Mouse (Mus musculus) heart, embryonic 15.5 days (tissue): Measurements from ENCODE around the gene Capn2. TPM values are rescaled to one million over a fixed set of nuclear protein-coding genes. Genes with fewer than 3 reads are reported as not detected.

Experiments
- ATAC-seq: fragments of 200-750 bp; cut with Nextera tagmentation; replicated peaks from 2 replicates; pipeline ENCODE4 v1.8.0; 2017; ENCODE audit warnings: low read depth, moderate TSS enrichment; ENCODE audit not compliant: insufficient number of reproducible peaks, insufficient read depth, low FRiP score
- H3K27ac ChIP-seq: fragments of 300-500 bp; sonication (generic); 2 replicates; pipeline ENCODE4 v1.5.1; 2015; ENCODE audit warnings: mild to moderate bottlenecking, inconsistent platforms
- H3K27me3 ChIP-seq: fragments of 300-500 bp; sonication (generic); 2 replicates; pipeline ENCODE4 v1.6.1; 2015; ENCODE audit warnings: inconsistent platforms
- H3K36me3 ChIP-seq: fragments of 300-500 bp; sonication (generic); 2 replicates; pipeline ENCODE4 v1.6.1; 2015; ENCODE audit warnings: mild to moderate bottlenecking, inconsistent platforms
- H3K4me1 ChIP-seq: fragments of 300-500 bp; sonication (generic); replicated peaks from 2 replicates; pipeline ENCODE4 v1.6.1; 2015; ENCODE audit warnings: inconsistent platforms
- H3K4me2 ChIP-seq: fragments of 300-500 bp; sonication (generic); 2 replicates; pipeline ENCODE4 v1.6.1; 2015; ENCODE audit warnings: inconsistent platforms, mild to moderate bottlenecking, moderate library complexity
- H3K4me3 ChIP-seq: fragments of 300-500 bp; sonication (generic); 2 replicates; pipeline ENCODE4 v1.5.1; 2015; ENCODE audit warnings: mild to moderate bottlenecking, inconsistent platforms
- H3K9ac ChIP-seq: fragments of 300-500 bp; sonication (generic); 2 replicates; pipeline ENCODE4 v1.6.1; 2015; ENCODE audit warnings: mild to moderate bottlenecking, inconsistent platforms
- H3K9me3 ChIP-seq: fragments of 300-500 bp; sonication (generic); replicated peaks from 2 replicates; pipeline ENCODE4 v1.6.1; 2016; ENCODE audit warnings: inconsistent platforms
- WGBS: fragments of 180-500 bp; shearing (Covaris S2); methylation state at CpG from one replicate; pipeline ENCODE4 v1.1.7; 2015; ENCODE audit warnings: mixed read lengths; 5-methylcytosine and 5-hydroxymethylcytosine counted together
- polyA plus RNA-seq: library from polyadenylated mRNA; unstranded; fragments of >200 nt; fragmentation: Nextera tagmentation; extraction: Ambion mirVana; gene quantifications from 2 replicates; pipeline ENCODE4 v1.2.1, GENCODE M21; 2015

Capn2 gene
- polyA plus RNA-seq, 1 experiment from 2014 or later = 84.9 TPM

GRCm38 (mm10) chr1:182550761-182551160 lies 33.4 kb upstream of the Capn2 start:
- no peak overlapping the region for H3K4me2 ChIP-seq
- no peak overlapping the region for H3K27ac ChIP-seq
- ATAC-seq = no peak
- H3K9ac ChIP-seq = no peak overlapping the region
- H3K9me3 ChIP-seq = no peaks in the 10 kb centered on the region
- 73% methylated on average over 8 of the region's 8 CpGs for WGBS
- no peak overlapping the region for H3K4me3 ChIP-seq
- H3K4me1 ChIP-seq = no peaks in the 10 kb centered on the region
- no peaks in the 10 kb centered on the region for H3K36me3 ChIP-seq
- no peaks in the 10 kb centered on the region for H3K27me3 ChIP-seq

GRCm38 (mm10) chr1:182543906-182544305 lies 26.5 kb upstream of the Capn2 start:
- H3K9me3 ChIP-seq = no peaks in the 10 kb centered on the region
- no peak overlapping the region for H3K4me2 ChIP-seq
- 63% methylated on average over 1 of the region's 1 CpGs for WGBS
- no peak overlapping the region for H3K9ac ChIP-seq
- H3K4me1 ChIP-seq = peaks cover 3% of the 10 kb centered on the region
- no peak overlapping the region for H3K27ac ChIP-seq
- H3K4me3 ChIP-seq = no peak overlapping the region
- H3K36me3 ChIP-seq = no peaks in the 10 kb centered on the region
- H3K27me3 ChIP-seq = no peaks in the 10 kb centered on the region
- no peak for ATAC-seq

GRCm38 (mm10) chr1:182543136-182543535 lies 25.7 kb upstream of the Capn2 start:
- no peak overlapping the region for H3K4me2 ChIP-seq
- no peaks in the 10 kb centered on the region for H3K27me3 ChIP-seq
- no peak for ATAC-seq
- no peaks in the 10 kb centered on the region for H3K9me3 ChIP-seq
- no peaks in the 10 kb centered on the region for H3K36me3 ChIP-seq
- peaks cover 4% of the 10 kb centered on the region for H3K4me1 ChIP-seq
- WGBS = 70% methylated on average over 8 of the region's 8 CpGs
- H3K9ac ChIP-seq = no peak overlapping the region
- no peak overlapping the region for H3K27ac ChIP-seq
- no peak overlapping the region for H3K4me3 ChIP-seq

GRCm38 (mm10) chr1:182542110-182542509 lies 24.7 kb upstream of the Capn2 start:
- Histone ChIP-seq H3K27me3 (no peaks in the 10 kb centered on the region), H3K4me3 (no peak overlapping the region), H3K36me3 (no peaks in the 10 kb centered on the region), H3K9me3 (no peaks in the 10 kb centered on the region), H3K4me2 (no peak overlapping the region), H3K4me1 (peaks cover 4% of the 10 kb centered on the region), H3K27ac (no peak overlapping the region), H3K9ac (no peak overlapping the region)
- WGBS = 62% methylated on average over 5 of the region's 5 CpGs
- no peak for ATAC-seq

- peak overlapping the region; percentile 54 for H3K9ac ChIP-seq
- no peaks in the 10 kb centered on the region for H3K36me3 ChIP-seq
- WGBS = 19% methylated on average over 9 of the region's 9 CpGs
- peak overlapping the region; percentile 67 for H3K4me2 ChIP-seq
- ATAC-seq = peak; percentile 55
- peak overlapping the region; percentile 46; the same call in 1 of the 2 replicates for H3K27ac ChIP-seq
- H3K27me3 ChIP-seq = no peaks in the 10 kb centered on the region
- H3K9me3 ChIP-seq = no peaks in the 10 kb centered on the region
- H3K4me1 ChIP-seq = peaks cover 4% of the 10 kb centered on the region
- H3K4me3 ChIP-seq = peak overlapping the region; percentile 44
Measured at GRCm38 (mm10) chr1:182539023-182539940, 21.9 kb upstream of the Capn2 start.

GRCm38 (mm10) chr1:182535080-182535481 lies 17.7 kb upstream of the Capn2 start:
- H3K4me1 ChIP-seq = peaks cover 4% of the 10 kb centered on the region
- no peaks in the 10 kb centered on the region for H3K27me3 ChIP-seq
- no peak overlapping the region for H3K27ac ChIP-seq
- H3K4me3 ChIP-seq = no peak overlapping the region
- no peak overlapping the region for H3K9ac ChIP-seq
- WGBS = 64% methylated on average over 3 of the region's 3 CpGs
- H3K9me3 ChIP-seq = no peaks in the 10 kb centered on the region
- no peaks in the 10 kb centered on the region for H3K36me3 ChIP-seq
- no peak for ATAC-seq
- no peak overlapping the region for H3K4me2 ChIP-seq

- H3K27me3 ChIP-seq = no peaks in the 10 kb centered on the region
- ATAC-seq = no peak
- WGBS = 54% methylated on average over 3 of the region's 3 CpGs
- H3K36me3 ChIP-seq = no peaks in the 10 kb centered on the region
- peaks cover 2% of the 10 kb centered on the region for H3K4me1 ChIP-seq
- no peak overlapping the region for H3K4me3 ChIP-seq
- H3K9me3 ChIP-seq = no peaks in the 10 kb centered on the region
- H3K4me2 ChIP-seq = no peak overlapping the region
- no peak overlapping the region for H3K27ac ChIP-seq
- H3K9ac ChIP-seq = no peak overlapping the region
Measured at GRCm38 (mm10) chr1:182533583-182533982, 16.2 kb upstream of the Capn2 start.

GRCm38 (mm10) chr1:182527921-182528858 lies 10.8 kb upstream of the Capn2 start:
- WGBS = 19% methylated on average over 19 of the region's 19 CpGs
- Histone ChIP-seq H3K36me3 (no peaks in the 10 kb centered on the region), H3K4me3 (peak overlapping the region; percentile 4; the same call in 1 of the 2 replicates), H3K9me3 (no peaks in the 10 kb centered on the region), H3K27me3 (no peaks in the 10 kb centered on the region), H3K4me2 (peak overlapping the region; percentile 29; the same call in 1 of the 2 replicates), H3K27ac (no peak overlapping the region), H3K9ac (0 out of 2 replicates have a peak overlapping the region, but pooled peaks have one; percentile 38), H3K4me1 (peaks cover 17% of the 10 kb centered on the region)
- ATAC-seq = peak; percentile 64; the same call in 1 of the 2 replicates

GRCm38 (mm10) chr1:182527261-182527766 lies 9.9 kb upstream of the Capn2 start:
- no peaks in the 10 kb centered on the region for H3K9me3 ChIP-seq
- peak overlapping the region; percentile 29; the same call in 1 of the 2 replicates for H3K4me2 ChIP-seq
- no peak overlapping the region for H3K27ac ChIP-seq
- WGBS = 61% methylated on average over 13 of the region's 13 CpGs
- H3K4me3 ChIP-seq = 0 out of 2 replicates have a peak overlapping the region, but pooled peaks have one; percentile 4
- ATAC-seq = no peak
- H3K36me3 ChIP-seq = no peaks in the 10 kb centered on the region
- H3K4me1 ChIP-seq = peaks cover 17% of the 10 kb centered on the region
- H3K9ac ChIP-seq = 0 out of 2 replicates have a peak overlapping the region, but pooled peaks have one; percentile 38
- H3K27me3 ChIP-seq = no peaks in the 10 kb centered on the region

- no peaks in the 10 kb centered on the region for H3K27me3 ChIP-seq
- no peak overlapping the region for H3K4me2 ChIP-seq
- ATAC-seq = no peak
- H3K27ac ChIP-seq = no peak overlapping the region
- no peaks in the 10 kb centered on the region for H3K36me3 ChIP-seq
- no peak overlapping the region for H3K9ac ChIP-seq
- no peak overlapping the region for H3K4me3 ChIP-seq
- WGBS = 92% methylated on average over 3 of the region's 3 CpGs
- H3K4me1 ChIP-seq = peaks cover 30% of the 10 kb centered on the region
- no peaks in the 10 kb centered on the region for H3K9me3 ChIP-seq
Measured at GRCm38 (mm10) chr1:182525601-182526000, 8.2 kb upstream of the Capn2 start.

GRCm38 (mm10) chr1:182523692-182524091 lies 6.3 kb upstream of the Capn2 start:
- Histone ChIP-seq H3K36me3 (no peaks in the 10 kb centered on the region), H3K9me3 (no peaks in the 10 kb centered on the region), H3K4me2 (no peak overlapping the region), H3K4me3 (no peak overlapping the region), H3K27me3 (no peaks in the 10 kb centered on the region), H3K27ac (no peak overlapping the region), H3K9ac (no peak overlapping the region), H3K4me1 (peaks cover 43% of the 10 kb centered on the region)
- no peak for ATAC-seq
- 68% methylated on average over 3 of the region's 3 CpGs for WGBS
